Mouse (Mus musculus): Measurements from ENCODE around the gene Aplnr. TPM values are rescaled to one million over a fixed set of nuclear protein-coding genes. Genes with fewer than 3 reads are reported as not detected.

Aplnr gene
- polyA plus RNA-seq, 1 experiment from 2014 or later = 35.6 TPM

DNA sequence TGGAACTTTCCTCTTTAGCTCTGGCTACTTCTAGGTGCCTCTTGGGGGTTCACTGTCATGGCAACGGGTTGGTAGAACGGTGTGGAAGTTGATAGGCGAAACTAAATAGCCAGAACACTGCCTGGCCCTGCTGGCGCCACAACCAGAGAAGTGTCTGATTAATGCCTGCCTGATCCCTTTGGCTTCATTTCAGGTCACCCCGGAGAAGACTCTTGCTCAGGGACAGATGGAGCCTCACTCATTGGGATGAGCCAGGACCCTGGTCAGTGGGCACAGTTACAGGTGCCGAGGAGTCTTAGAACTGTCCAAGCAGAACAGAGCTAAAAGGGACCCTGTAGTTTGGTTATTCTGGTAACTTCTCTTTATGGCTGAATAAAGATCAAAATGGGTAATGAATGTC lies 37.5 kb downstream of the Aplnr start:
- DNase-seq (ENCODE audit: low spot score) (no peak), ATAC-seq (replicated peaks; ENCODE audit: insufficient number of reproducible peaks, low FRiP score, low TSS enrichment, low read depth) (no peak)
- H3K4me3 ChIP-seq (ENCODE audit: low read depth, low read length) = no peak overlapping the region
- H3K9ac ChIP-seq (replicated peaks; ENCODE audit: low read length) = no peak overlapping the region
- H3K27ac ChIP-seq (replicated peaks; ENCODE audit: low read depth, low read length) = no peak overlapping the region
- WGBS = 67% methylated on average over 6 of the region's 6 CpGs
- no peak overlapping the region for H3K4me2 ChIP-seq (ENCODE audit: low read depth, low read length)
- H3K36me3 ChIP-seq (replicated peaks; ENCODE audit: control insufficient read depth, insufficient read depth, low read depth, low read length) = no peaks in the 10 kb centered on the region
- H3K9me3 ChIP-seq (replicated peaks; ENCODE audit: control insufficient read depth, low read length) = no peaks in the 10 kb centered on the region
- no peaks in the 10 kb centered on the region for H3K4me1 ChIP-seq (ENCODE audit: control insufficient read depth, insufficient read depth, low read length)
- no peaks in the 10 kb centered on the region for H3K27me3 ChIP-seq (ENCODE audit: control insufficient read depth, insufficient read depth, low read length)

GRCm38 (mm10) chr2:85178139-85178800 lies 42.2 kb downstream of the Aplnr start:
- Histone ChIP-seq H3K27me3 (ENCODE audit: control insufficient read depth, insufficient read depth, low read length) (no peaks in the 10 kb centered on the region), H3K36me3 (replicated peaks; ENCODE audit: control insufficient read depth, insufficient read depth, low read depth, low read length) (no peaks in the 10 kb centered on the region), H3K9me3 (replicated peaks; ENCODE audit: control insufficient read depth, low read length) (no peaks in the 10 kb centered on the region), H3K4me2 (ENCODE audit: low read depth, low read length) (no peak overlapping the region), H3K27ac (replicated peaks; ENCODE audit: low read depth, low read length) (no peak overlapping the region), H3K4me3 (ENCODE audit: low read depth, low read length) (no peak overlapping the region), H3K4me1 (ENCODE audit: control insufficient read depth, insufficient read depth, low read length) (no peaks in the 10 kb centered on the region), H3K9ac (replicated peaks; ENCODE audit: low read length) (no peak overlapping the region)
- DNase-seq (ENCODE audit: low spot score) (no peak), ATAC-seq (replicated peaks; ENCODE audit: insufficient number of reproducible peaks, low FRiP score, low TSS enrichment, low read depth) (no peak)
- WGBS = 65% methylated on average over 4 of the region's 4 CpGs

DNA sequence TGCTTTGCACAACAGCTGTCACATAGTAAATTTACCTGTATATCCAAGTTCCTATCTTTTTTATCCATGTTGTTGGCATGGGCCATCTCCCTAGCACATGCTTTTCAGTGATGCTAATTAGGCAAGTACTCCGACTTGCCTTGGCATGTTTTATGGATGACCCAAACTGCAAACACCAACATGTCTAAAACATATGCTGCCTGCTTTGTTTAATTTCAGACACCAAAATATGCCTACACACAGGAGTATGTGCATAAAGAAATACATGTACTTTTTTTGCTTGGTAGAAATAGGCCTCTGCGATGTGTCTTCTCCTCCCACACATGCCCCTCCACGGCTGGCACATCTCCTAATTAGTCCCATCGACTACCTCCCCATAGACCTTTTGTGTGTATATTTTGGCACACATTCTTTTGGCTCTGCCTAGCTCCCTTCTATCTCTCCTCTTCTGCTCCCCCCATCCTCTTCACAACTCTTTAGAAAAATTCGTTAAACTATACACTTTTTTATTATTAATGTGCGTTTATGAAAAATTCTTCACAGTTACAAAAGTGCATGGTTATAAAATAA lies 51.6 kb downstream of the Aplnr start:
- Histone ChIP-seq H3K4me3 (ENCODE audit: low read depth, low read length) (no peak overlapping the region), H3K4me1 (ENCODE audit: control insufficient read depth, insufficient read depth, low read length) (no peaks in the 10 kb centered on the region), H3K9me3 (replicated peaks; ENCODE audit: control insufficient read depth, low read length) (no peaks in the 10 kb centered on the region), H3K27ac (replicated peaks; ENCODE audit: low read depth, low read length) (no peak overlapping the region), H3K4me2 (ENCODE audit: low read depth, low read length) (no peak overlapping the region), H3K9ac (replicated peaks; ENCODE audit: low read length) (no peak overlapping the region), H3K36me3 (replicated peaks; ENCODE audit: control insufficient read depth, insufficient read depth, low read depth, low read length) (no peaks in the 10 kb centered on the region), H3K27me3 (ENCODE audit: control insufficient read depth, insufficient read depth, low read length) (no peaks in the 10 kb centered on the region)
- DNase-seq (ENCODE audit: low spot score) (no peak), ATAC-seq (replicated peaks; ENCODE audit: insufficient number of reproducible peaks, low FRiP score, low TSS enrichment, low read depth) (no peak)
- 88% methylated on average over 6 of the region's 6 CpGs for WGBS

Other genes with a start within 250 kb of the Aplnr start
- gene Rtn4rl2, start 249.5 kb upstream of the Aplnr start, polyA plus RNA-seq (2014; fragmentation: Nextera tagmentation; extraction: Ambion mirVana) = 2.4 and 3.2 TPM in 2 replicates
- 37.2 and 38.9 TPM in 2 replicates for gene Slc43a3, start 199.6 kb upstream of the Aplnr start, polyA plus RNA-seq (2014; fragmentation: Nextera tagmentation; extraction: Ambion mirVana)
- 0.60 and 0.78 TPM in 2 replicates for gene Prg2, start 155.8 kb upstream of the Aplnr start, polyA plus RNA-seq (2014; fragmentation: Nextera tagmentation; extraction: Ambion mirVana)
- gene Prg3, start 148.0 kb upstream of the Aplnr start, polyA plus RNA-seq (2014; fragmentation: Nextera tagmentation; extraction: Ambion mirVana) = not detected in 2 replicates
- 409 TPM in 2 replicates for gene Ssrp1, start 99.0 kb upstream of the Aplnr start, polyA plus RNA-seq (2014; fragmentation: Nextera tagmentation; extraction: Ambion mirVana)
- 6.2 and 8.4 TPM in 2 replicates for gene P2rx3, start 98.8 kb upstream of the Aplnr start, polyA plus RNA-seq (2014; fragmentation: Nextera tagmentation; extraction: Ambion mirVana)
- 9.3 and 12.2 TPM in 2 replicates for gene Tnks1bp1, start 88.2 kb upstream of the Aplnr start, polyA plus RNA-seq (2014; fragmentation: Nextera tagmentation; extraction: Ambion mirVana)
- 1.0 and 1.4 TPM in 2 replicates for gene Lrrc55, start 61.0 kb downstream of the Aplnr start, polyA plus RNA-seq (2014; fragmentation: Nextera tagmentation; extraction: Ambion mirVana)
- not detected in 2 replicates for gene Olfr987, start 203.1 kb downstream of the Aplnr start, polyA plus RNA-seq (2014; fragmentation: Nextera tagmentation; extraction: Ambion mirVana)
- gene Olfr988, start 227.0 kb downstream of the Aplnr start, polyA plus RNA-seq (2014; fragmentation: Nextera tagmentation; extraction: Ambion mirVana) = not detected in 2 replicates